15 mouse cellular contexts compared by ENCODE assay signal in genomic region chr16:22800026-22800848, GRCm38 (mm10). TPM values are rescaled to one million over a fixed set of nuclear protein-coding genes. Genes with fewer than 3 reads are reported as not detected.
DNase-seq lines count a peak whose midpoint lies in the region; ATAC-seq and TF ChIP-seq lines count a peak whose summit lies in the region.
"Had no signal": no experiment of that assay in that cellular context is flagged by ENCODE, and none has a peak within 500 bp of the region (broad histone marks: within the 10 kb centered on the region; RNA-seq: fewer than 3 reads in every experiment).

No protein-coding gene starts in this region.

- no peaks in the 10 kb centered on the region for H3K9me3 ChIP-seq in lung, postnatal 0 days (ENCODE audit: low read length)
- H3K9me3 ChIP-seq in forebrain, embryonic 14.5 days (replicated peaks; ENCODE audit: control insufficient read depth, low read length) = no peaks in the 10 kb centered on the region
- no peaks in the 10 kb centered on the region for H3K9me3 ChIP-seq in midbrain, embryonic 12.5 days
- H3K9me3 ChIP-seq: embryonic facial prominence, embryonic 12.5 days; limb, embryonic 13.5 days had no signal

- H3K4me1 ChIP-seq in lung, postnatal 0 days (ENCODE audit: insufficient read depth, low read depth, low read length) = no peaks in the 10 kb centered on the region
- no peaks in the 10 kb centered on the region for H3K4me1 ChIP-seq in lung, adult 2 months (ENCODE audit: control insufficient read depth, insufficient read depth, low read length)
- peaks cover 10% of the 10 kb centered on the region for H3K4me1 ChIP-seq in forebrain, embryonic 14.5 days (ENCODE audit: control insufficient read depth, insufficient read depth, low read length)
- H3K4me1 ChIP-seq in midbrain, embryonic 12.5 days = peaks cover 23% of the 10 kb centered on the region
- H3K4me1 ChIP-seq: limb, embryonic 13.5 days had no signal

- no peak overlapping the region for H3K27ac ChIP-seq in lung, postnatal 0 days (ENCODE audit: low read length)
- H3K27ac ChIP-seq in forebrain, embryonic 14.5 days (ENCODE audit: low read depth, low read length) = no peak overlapping the region
- no peak overlapping the region for H3K27ac ChIP-seq in midbrain, embryonic 12.5 days (replicated peaks)
- H3K27ac ChIP-seq: embryonic facial prominence, embryonic 12.5 days; limb, embryonic 13.5 days; macrophage had no signal

- no peaks in the 10 kb centered on the region for H3K36me3 ChIP-seq in lung, postnatal 0 days (ENCODE audit: insufficient read depth, low read length)
- no peaks in the 10 kb centered on the region for H3K36me3 ChIP-seq in forebrain, embryonic 14.5 days (ENCODE audit: control insufficient read depth, insufficient read depth, low read length)
- H3K36me3 ChIP-seq in midbrain, embryonic 12.5 days = no peaks in the 10 kb centered on the region
- H3K36me3 ChIP-seq: embryonic facial prominence, embryonic 12.5 days; limb, embryonic 13.5 days had no signal

- no peak overlapping the region for H3K4me3 ChIP-seq in lung, postnatal 0 days (ENCODE audit: low read depth, low read length)
- no peak overlapping the region for H3K4me3 ChIP-seq in lung, adult 2 months (replicated peaks; ENCODE audit: extremely low read depth, low read depth, low read length)
- H3K4me3 ChIP-seq in forebrain, embryonic 14.5 days (ENCODE audit: low read depth, low read length) = no peak overlapping the region
- no peak overlapping the region for H3K4me3 ChIP-seq in midbrain, embryonic 12.5 days
- H3K4me3 ChIP-seq: embryonic facial prominence, embryonic 12.5 days; limb, embryonic 13.5 days had no signal

- H3K27me3 ChIP-seq in lung, postnatal 0 days (replicated peaks; ENCODE audit: insufficient read depth, low read length) = no peaks in the 10 kb centered on the region
- 0 out of 2 replicates have a peak, but pooled peaks cover 8% of the 10 kb centered on the region for H3K27me3 ChIP-seq in forebrain, embryonic 14.5 days (replicated peaks; ENCODE audit: control insufficient read depth, insufficient read depth, low read length)
- peaks cover 83% of the 10 kb centered on the region for H3K27me3 ChIP-seq in midbrain, embryonic 12.5 days
- H3K27me3 ChIP-seq: embryonic facial prominence, embryonic 12.5 days; limb, embryonic 13.5 days had no signal

- TF ChIP-seq CTCF in lung, postnatal 0 days (IDR thresholded peaks at IDR 0.05) = no peak
- TF ChIP-seq CTCF in lung, adult 2 months (IDR thresholded peaks at IDR 0.05; ENCODE audit: insufficient read depth, low read length) = no peak

- peak; percentile 89 for ATAC-seq in lung, postnatal 0 days
- peak; percentile 76 for ATAC-seq in forebrain, embryonic 14.5 days
- ATAC-seq in midbrain, embryonic 12.5 days (ENCODE audit: low FRiP score, low read depth) = peak; percentile 80

- no peak for TF ChIP-seq POLR2A in lung, adult 2 months (IDR thresholded peaks at IDR 0.05; ENCODE audit: borderline replicate concordance, extremely low read depth, low read depth, low read length)

- DNase-seq in lung, postnatal 0 days (ENCODE audit: low spot score) = peak; percentile 67
- DNase-seq in lung, adult 2 months = no peak
- DNase-seq in forebrain, embryonic 14.5 days (ENCODE audit: low spot score) = peak; percentile 73
- DNase-seq in right cerebral cortex, postnatal 4 days = no peak
- no peak for DNase-seq in right cerebral cortex, adult 18-20 months
- DNase-seq in frontal cortex, postnatal 14 days (ENCODE audit: low spot score in 2 of 2) = no peak
- no peak for DNase-seq in gastrocnemius, adult 18-20 months (ENCODE audit: low spot score)

- peak; percentile 76 for TF ChIP-seq EP300 in lung, postnatal 0 days (IDR thresholded peaks at IDR 0.05)

- 57% methylated on average over 6 of the region's 6 CpGs for WGBS in lung, postnatal 0 days
- WGBS in lung, adult 2 months = 73% methylated on average over 6 of the region's 6 CpGs
- WGBS in forebrain, embryonic 14.5 days = 4% methylated on average over 6 of the region's 6 CpGs
- 11% methylated on average over 6 of the region's 6 CpGs for WGBS in midbrain, embryonic 12.5 days

- no peak overlapping the region for H3K9ac ChIP-seq in lung, postnatal 0 days (replicated peaks; ENCODE audit: low read depth)
- no peak overlapping the region for H3K9ac ChIP-seq in forebrain, embryonic 14.5 days (ENCODE audit: low read length)
- no peak overlapping the region for H3K9ac ChIP-seq in midbrain, embryonic 12.5 days (replicated peaks)
- H3K9ac ChIP-seq: embryonic facial prominence, embryonic 12.5 days; limb, embryonic 13.5 days had no signal

- no peak overlapping the region for H3K4me2 ChIP-seq in lung, postnatal 0 days (replicated peaks; ENCODE audit: low read depth, low read length)
- no peak overlapping the region for H3K4me2 ChIP-seq in forebrain, embryonic 14.5 days (ENCODE audit: low read length)
- peak overlapping the region; percentile 6 for H3K4me2 ChIP-seq in midbrain, embryonic 12.5 days (replicated peaks)
- H3K4me2 ChIP-seq: embryonic facial prominence, embryonic 12.5 days; limb, embryonic 13.5 days had no signal

RNA-seq across cellular contexts. Expression of gene Crygs, which starts 11.1 kb away (rescaled TPM):
- 0.15 TPM in 1 of 2 replicates, not detected in the other for polyA plus RNA-seq in lung, postnatal 0 days (2015; fragmentation: Nextera tagmentation; extraction: Ambion mirVana)
- polyA plus RNA-seq in lung, adult 2 months (2012; rRNA removed) = not detected in 2 replicates
- not detected in 2 replicates for polyA plus RNA-seq in forebrain, embryonic 14.5 days (2014; fragmentation: Nextera tagmentation; extraction: Ambion mirVana)
- not detected in 2 replicates for polyA plus RNA-seq in midbrain, embryonic 12.5 days (2016; fragmentation: Nextera tagmentation; extraction: Ambion mirVana)
- not detected for total RNA-seq in gastrocnemius, adult 18-20 months (2021)
- total RNA-seq: gastrocnemius, postnatal 4 days; heart, postnatal 25 days had no signal
- polyA plus RNA-seq: C2C12; limb, embryonic 13.5 days; macrophage; stomach, embryonic 14.5 days had no signal

RNA-seq across cellular contexts. Expression of gene Tbccd1, which starts 57.2 kb away (rescaled TPM):
- 15.3 and 16.0 TPM in 2 replicates for polyA plus RNA-seq in lung, postnatal 0 days (2015; fragmentation: Nextera tagmentation; extraction: Ambion mirVana)
- polyA plus RNA-seq in lung, adult 2 months (2012; rRNA removed) = 8.3 and 12.5 TPM in 2 replicates
- 29.7 and 30.7 TPM in 2 replicates for polyA plus RNA-seq in forebrain, embryonic 14.5 days (2014; fragmentation: Nextera tagmentation; extraction: Ambion mirVana)
- polyA plus RNA-seq in midbrain, embryonic 12.5 days (2016; fragmentation: Nextera tagmentation; extraction: Ambion mirVana) = 31.4 and 34.0 TPM in 2 replicates
- 1 to 10 TPM; 7.2 to 7.9 TPM for total RNA-seq in gastrocnemius, adult 18-20 months (2021)

RNA-seq across cellular contexts. Expression of gene Dnajb11, which starts 57.4 kb away (rescaled TPM):
- polyA plus RNA-seq in lung, postnatal 0 days (2015; fragmentation: Nextera tagmentation; extraction: Ambion mirVana) = 82.8 and 86.9 TPM in 2 replicates
- 18.1 and 18.6 TPM in 2 replicates for polyA plus RNA-seq in lung, adult 2 months (2012; rRNA removed)
- polyA plus RNA-seq in forebrain, embryonic 14.5 days (2014; fragmentation: Nextera tagmentation; extraction: Ambion mirVana) = 72.7 and 81.1 TPM in 2 replicates
- polyA plus RNA-seq in midbrain, embryonic 12.5 days (2016; fragmentation: Nextera tagmentation; extraction: Ambion mirVana) = 93.1 and 94.1 TPM in 2 replicates
- 10 to 100 TPM; 36.7 to 37.4 TPM for total RNA-seq in gastrocnemius, adult 18-20 months (2021)

Comparison
In these comparisons a context has a peak if more than half of its experiments do, and no peak if none do; other contexts are left out.
1. DNase-seq: peak in lung, postnatal 0 days (single experiment) and forebrain, embryonic 14.5 days (single experiment); none in lung, adult 2 months (single experiment), right cerebral cortex, postnatal 4 days (single experiment), right cerebral cortex, adult 18-20 months (single experiment), frontal cortex, postnatal 14 days (0 of 2) and gastrocnemius, adult 18-20 months (single experiment).
2. Peak in every context shown above with its lines, with median percentiles within 50 percentile points of each other: ATAC-seq.